Mouse (Mus musculus) T-helper 2 cell (primary cell): ENCODE data around the gene Doc2a.

Source experiments
- in situ Hi-C: fragments of 300-600 bp; cut with MboI, MseI; formaldehyde crosslinking; loops from one replicate; pipeline ENCODE4 v1.15.1; 2025; ENCODE audit warnings: high pct_unique_total_duplicates

Gene Doc2a

DNA sequence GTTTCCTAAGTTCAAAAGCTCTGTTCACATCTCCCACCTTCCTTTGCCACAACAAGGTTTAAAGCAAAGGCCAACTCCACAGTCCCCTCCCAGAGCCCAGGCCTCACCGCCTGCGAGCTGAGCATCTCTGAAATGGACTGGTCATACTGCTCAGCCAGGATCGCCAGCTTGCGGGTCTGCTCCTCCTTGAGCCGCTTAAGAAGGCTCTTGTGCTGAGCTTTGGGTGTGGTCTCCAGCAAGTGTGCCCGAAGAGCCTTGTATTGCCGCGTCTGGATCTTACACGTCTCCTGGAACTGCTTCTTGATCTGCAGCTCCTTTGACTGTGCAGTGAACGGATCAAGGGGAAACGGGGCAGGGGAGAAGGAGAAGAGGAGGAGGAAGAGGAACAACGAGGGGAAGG is 20.8 kb downstream of the Doc2a start:
- in situ Hi-C loops: no loop called here

DNA sequence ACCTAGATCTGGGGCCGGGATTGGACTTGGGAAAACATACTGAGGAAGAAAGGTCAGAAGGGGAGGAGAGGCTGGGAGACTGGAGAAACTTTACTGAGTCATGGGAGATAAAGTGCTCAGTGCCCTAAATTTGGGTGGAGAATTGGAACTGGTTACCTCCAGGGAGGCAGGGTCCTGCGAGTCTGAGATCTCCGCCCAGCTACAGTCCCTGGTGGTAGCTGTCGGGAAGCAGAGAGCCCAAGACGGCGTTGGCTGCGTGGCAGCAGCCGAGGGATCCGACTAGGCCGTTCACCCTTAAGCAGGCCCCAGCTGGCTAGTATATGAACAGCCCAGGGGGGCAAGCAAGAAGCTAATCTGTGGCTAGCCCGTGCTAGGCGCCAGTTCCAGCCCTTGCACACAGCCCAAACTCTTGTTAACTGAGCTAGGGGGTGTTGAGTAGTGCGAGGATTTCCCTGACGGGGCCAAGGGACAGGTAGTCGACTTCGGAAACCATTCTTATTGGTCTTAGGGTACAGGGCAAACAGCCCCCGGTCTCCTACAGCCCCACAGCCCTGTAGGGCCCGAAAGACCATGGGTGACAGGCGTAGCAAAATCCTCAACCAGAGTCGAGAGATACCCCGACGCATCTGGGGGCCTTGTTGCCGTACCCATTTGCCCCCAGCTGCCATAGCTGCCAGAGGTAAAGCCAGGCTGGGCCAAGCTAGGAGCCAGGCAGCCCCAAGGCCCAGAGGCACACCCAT is 22.7 kb downstream of the Doc2a start:
- in situ Hi-C loops: no loop called here

DNA sequence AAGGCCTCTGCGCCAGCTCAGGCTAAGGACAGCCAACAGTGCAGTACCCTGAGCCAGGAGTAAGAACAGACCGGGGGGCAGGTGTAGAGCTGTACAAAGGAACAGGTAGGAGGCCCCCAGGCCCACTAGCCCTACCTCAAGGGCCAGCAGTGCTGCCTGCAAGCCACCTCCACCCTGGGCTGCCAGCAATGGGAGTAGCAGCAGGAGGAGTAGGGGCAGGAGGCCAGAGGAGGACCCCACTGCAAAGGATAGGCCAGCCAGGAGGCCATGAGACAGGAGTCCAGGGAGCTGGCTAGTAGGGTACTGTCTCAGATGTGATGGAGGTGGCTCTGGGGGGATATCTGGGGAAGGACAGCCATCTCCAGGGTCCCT is 23.3 kb downstream of the Doc2a start:
- in situ Hi-C loops: no loop called here

DNA sequence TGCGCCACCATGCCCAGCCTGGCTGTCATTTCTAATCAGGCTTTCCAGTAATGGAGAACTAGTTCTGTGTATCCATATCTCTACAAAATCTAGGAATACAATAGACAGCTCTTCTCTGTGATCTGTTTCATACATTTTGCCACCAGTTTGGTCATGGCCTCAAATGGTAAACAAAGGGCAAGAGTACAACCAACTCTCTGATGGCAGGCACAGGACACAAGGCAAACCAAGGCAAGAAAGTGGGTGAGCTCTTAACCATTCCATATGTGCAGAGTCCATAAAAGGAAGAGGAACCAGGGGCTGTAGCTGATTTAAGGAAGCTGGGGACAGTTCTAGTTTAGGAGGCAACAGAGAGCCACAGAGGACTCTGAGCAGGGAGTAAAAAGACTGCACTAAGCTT is 30.0 kb downstream of the Doc2a start:
- in situ Hi-C loops: no loop called here

DNA sequence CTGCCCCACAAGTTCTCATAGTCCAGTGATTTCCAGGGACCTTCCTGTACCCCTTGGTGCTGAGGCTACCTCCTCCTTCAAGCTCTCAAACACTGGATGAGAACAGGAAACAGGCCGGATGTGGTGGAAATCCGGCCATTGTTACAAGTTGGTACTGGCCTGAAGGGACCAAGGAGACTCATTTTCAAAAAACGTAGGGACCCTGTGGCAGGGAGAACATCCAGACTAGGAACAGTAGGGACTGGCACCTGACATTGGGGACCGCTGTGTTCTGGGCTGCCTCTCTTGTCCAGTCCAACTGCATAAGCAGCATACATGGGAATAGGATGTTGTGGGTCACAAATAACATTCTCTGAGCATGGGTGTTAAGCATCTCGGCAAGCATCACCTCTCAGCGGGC is 33.8 kb downstream of the Doc2a start:
- in situ Hi-C loops: no loop called here

DNA sequence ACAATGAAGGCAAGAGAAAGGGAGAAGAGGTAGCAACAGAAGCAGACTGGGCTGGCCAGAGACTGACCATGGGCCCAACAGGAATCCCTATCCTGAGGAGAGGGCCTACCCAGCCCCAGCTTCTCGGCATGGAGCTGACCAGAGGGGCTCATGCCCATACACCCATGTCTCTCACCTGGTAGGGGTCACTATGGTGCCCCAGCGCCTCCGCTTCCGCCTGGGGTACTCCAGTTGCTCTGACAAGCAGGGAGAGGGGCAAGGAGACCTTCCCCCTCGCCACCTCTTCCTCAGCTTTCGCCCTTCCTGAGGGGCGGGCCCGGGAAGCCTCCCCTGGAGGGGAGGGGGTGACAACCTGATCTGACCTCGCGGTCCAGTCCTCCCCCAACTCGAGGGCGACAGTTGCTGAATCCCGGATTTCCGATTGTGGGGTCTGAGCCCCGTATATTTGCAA is 36.5 kb downstream of the Doc2a start:
- in situ Hi-C loops: no loop called here

DNA sequence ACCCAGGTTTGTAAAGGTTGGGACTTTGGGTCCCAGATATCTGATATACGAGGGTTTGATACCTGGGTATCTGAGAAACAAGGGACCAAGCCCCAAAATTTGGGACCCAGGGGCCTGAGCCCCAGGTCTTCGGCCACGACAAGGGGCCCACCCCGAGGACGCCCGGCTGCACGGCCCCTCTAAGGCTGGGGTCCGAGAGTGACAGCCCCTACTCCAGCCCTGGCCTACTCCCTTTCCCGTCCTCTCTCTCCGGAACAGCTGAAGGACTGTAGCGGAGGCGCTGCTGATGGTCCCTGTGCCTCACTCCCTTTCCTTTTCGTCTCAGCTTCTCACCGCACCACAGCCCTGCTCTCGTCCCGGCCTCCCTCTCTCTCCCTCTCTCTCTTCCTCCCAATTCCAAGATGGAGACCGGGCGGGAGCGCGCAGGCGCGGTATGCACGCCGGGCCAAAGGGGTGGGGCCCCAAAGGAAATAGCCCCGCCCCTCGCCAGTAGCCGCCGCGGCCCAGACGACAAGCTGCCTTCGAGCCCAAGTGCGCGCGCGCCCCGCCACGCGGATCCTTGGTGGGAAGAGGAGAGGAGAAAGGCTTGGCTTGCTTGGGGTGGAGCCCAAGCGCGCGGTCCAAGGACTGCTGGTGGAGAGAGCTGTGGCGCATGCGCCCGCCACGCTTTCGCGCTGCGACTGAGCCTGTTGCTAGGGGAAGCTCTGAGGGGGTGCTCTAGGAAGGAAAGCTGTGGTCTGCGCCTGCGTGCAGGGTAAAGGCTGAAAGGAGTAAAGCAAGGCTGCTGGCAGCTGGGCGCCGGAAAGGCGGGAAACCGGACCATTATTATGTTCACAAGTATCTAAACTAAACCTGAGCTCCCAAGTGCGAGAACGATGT is 37.3 kb downstream of the Doc2a start, which contains the start of gene Taok2:
Gene Taok2, minus strand, starts transcription at position 418 of the 879 bp plus-strand sequence.
- in situ Hi-C loops: no loop called here

DNA sequence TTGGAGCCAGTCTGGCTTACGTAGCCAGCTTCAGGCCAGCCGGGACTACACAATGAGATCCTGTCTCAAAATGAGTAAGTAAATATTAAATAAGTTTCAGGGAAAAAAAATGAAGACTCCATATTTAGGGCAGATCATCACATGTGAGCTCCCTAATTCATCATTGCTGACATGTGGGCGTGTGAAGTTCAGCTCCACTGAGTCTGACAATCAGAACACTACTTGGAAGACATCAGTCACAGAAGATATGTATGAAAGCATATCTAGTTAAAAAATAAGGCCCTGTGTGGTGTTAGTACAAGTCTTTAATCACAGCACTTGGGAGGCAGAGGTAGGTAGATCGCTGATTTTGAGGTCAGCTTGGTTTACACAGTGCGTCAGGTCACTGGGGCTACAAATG is 40.1 kb downstream of the Doc2a start:
- in situ Hi-C loops: no loop called here

DNA sequence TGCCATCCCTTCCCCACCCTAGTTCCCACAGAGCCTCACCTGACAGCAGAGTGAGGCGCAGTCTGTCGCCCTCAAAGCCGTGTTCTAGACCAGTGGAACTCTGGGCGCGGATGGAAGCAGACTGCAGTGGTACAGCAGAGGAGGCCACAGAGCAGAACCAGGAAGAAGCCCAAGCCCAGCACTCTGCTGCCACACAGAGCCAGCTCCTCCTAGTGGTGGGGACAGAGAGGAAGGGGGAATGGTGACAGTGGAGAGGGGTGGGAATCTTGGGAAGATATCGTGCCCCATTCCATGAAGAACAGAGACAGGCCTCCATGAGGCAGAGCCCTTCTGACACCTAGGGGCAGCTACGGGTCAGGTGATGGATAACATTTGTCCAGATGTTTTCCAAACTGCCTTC is 41.6 kb downstream of the Doc2a start:
- in situ Hi-C loops: no loop called here

DNA sequence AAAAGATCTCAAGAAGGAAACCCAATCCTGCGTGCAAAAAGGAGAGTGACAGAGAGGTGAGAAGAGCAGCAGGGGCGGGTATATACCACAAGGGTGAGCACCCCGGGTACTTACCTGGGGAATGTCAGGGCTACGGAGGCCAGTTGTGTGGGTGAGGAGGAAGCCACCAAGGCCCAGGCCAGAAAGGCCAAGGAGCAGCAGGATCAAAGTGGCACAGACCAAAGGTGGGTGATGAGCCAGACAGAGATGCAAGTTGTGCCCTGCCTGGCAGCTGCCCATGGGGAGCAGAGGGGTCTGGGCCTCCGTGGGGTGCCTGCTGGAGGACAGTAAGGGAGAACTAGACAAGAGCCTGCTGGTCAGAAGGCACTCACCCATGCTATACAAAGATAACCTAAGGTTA is 49.7 kb downstream of the Doc2a start:
- in situ Hi-C loops: loop anchor here (10.0 kb wide), 1 partner anchor 948 kb away; no protein-coding TSS in a partner anchor

DNA sequence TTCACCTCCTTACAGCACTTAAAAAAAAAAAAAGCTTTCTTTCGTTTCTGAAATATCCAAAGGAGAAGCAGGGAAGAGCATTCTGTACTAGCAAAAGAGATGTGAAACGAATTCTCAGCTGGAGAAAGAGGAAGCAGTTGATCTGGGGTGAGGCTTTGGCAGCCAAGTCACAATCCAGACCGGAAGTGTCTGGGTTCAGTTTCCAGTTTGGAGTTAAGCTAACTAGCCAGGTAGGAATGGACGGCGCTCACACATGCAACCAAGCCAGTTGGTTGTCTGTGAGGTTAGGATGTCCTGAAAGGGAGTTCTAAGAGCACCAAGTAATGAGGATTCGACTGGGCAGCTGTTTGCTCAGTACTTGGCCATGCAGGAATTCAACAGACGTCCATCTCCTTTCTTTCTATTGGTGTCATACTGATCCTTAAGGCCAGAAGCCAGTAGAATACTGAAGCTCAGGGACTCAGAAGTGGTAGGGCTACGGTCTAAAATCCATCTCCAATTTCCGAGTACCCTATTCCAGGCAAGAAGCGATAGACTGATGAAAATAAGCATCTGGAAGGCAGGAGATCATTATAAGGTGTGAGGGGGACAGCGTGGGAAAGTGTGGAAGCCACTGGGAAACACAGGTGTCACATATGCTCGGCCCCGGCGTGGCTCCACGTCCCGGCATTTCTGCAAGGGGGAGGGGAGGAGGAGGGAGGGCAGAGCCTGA is 50.3 kb downstream of the Doc2a start:
- in situ Hi-C loops: loop anchor here (10.0 kb wide), 1 partner anchor 947 kb away; no protein-coding TSS in a partner anchor

DNA sequence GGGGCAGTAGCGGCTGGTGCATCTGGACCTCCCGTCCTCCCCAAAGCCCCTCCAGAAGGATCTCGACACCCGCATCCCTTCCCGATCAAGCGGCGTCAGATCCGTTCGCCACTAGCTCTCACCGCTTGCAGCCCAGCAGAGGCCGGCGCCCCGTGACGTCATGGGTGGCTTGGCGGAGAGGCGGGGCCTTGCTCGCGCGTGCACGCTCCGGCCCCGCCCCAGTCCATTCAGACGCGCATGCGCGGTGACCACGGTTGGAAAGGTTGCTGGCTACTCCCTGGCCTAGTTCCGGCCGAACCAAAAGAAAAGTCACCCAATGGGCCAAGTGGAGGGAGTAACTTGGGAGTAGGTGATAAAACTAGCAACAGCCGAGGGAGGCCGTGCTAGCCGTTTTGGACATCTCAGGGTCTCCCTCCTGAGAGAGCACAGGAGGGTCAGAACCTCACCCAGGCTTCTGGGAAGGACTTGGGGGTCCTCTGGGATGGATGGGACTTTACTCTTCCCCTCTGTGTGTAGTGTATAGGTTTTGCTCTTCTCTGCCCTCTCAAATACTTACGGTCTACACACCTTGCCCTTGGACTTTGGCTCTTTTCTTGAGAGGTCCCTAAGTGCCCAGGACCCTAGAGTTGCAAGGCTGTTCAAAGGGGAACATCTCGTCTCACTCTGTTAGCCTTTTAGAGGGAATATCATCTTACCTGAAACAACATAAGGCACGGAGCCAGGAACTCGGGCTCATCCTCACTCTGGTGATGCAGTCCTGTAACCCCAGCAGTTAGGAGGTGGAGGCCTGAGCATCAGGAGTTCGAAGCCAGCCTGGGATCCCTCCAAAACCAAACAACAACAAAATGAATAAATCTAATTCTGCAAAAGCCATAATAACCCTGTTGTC is 51.1 kb downstream of the Doc2a start:
- in situ Hi-C loops: loop anchor here (10.0 kb wide), 1 partner anchor 946 kb away; no protein-coding TSS in a partner anchor

DNA sequence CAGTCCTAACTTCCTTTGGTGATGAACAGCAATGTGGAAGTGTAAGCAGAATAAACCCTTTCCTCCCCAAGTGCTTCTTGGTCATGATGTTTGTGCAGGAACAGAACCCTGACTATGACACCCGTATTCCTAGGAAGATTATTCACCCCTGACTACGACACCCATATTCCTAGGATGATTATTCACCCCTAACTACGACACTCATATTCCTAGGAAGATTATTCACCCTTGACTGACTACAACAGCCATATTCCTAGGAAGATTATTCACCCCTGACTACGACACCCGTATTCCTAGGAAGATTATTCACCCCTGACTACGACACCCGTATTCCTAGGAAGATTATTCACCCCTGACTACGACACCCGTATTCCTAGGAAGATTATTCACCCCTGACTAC is 52.6 kb downstream of the Doc2a start:
- in situ Hi-C loops: loop anchor here (10.0 kb wide), 1 partner anchor 945 kb away; no protein-coding TSS in a partner anchor
